ENCODE assay signal across 34 mouse cellular contexts in the genomic region with DNA sequence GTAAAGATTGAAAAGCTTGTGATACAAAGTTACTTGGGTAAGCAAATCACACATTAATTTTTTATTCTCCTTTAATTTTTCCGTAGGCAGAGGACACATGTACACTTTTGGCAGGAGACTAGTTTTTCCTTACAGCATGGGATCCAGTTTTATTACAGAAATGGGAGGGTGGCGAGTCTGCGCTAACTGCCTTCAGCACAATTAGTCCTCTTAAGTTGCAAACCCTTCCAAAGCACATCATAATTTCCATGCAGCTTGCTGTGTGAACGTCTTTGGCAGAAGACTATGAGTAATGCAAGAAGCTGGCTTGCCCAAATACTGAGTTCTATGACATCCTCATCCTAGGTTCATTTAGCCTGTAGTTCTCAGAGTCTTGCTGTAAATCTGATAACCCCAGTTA. TPM values are rescaled to one million over a fixed set of nuclear protein-coding genes. Genes with fewer than 3 reads are reported as not detected.
DNase-seq lines count a peak whose midpoint lies in the region; ATAC-seq and TF ChIP-seq lines count a peak whose summit lies in the region.
"Had no signal": no experiment of that assay in that cellular context is flagged by ENCODE, and none has a peak within 500 bp of the region (broad histone marks: within the 10 kb centered on the region; RNA-seq: fewer than 3 reads in every experiment).

No protein-coding gene starts in this region.

- peak overlapping the region; percentile 46 for H3K27ac ChIP-seq in limb, embryonic 14.5 days (replicated peaks; ENCODE audit: low read depth, low read length)
- H3K27ac ChIP-seq: embryonic facial prominence, embryonic 12.5 days; embryonic facial prominence, embryonic 15.5 days; hindbrain, embryonic 10.5 days; hindbrain, embryonic 13.5 days had no signal

- H3K36me3 ChIP-seq in limb, embryonic 14.5 days (ENCODE audit: control insufficient read depth, insufficient read depth, low read length) = peaks cover 20% of the 10 kb centered on the region
- H3K36me3 ChIP-seq: embryonic facial prominence, embryonic 12.5 days had no signal

- no peaks in the 10 kb centered on the region for H3K27me3 ChIP-seq in limb, embryonic 14.5 days (ENCODE audit: control insufficient read depth, insufficient read depth, low read length)
- H3K27me3 ChIP-seq: embryonic facial prominence, embryonic 12.5 days; embryonic facial prominence, embryonic 15.5 days; hindbrain, embryonic 13.5 days; Patski had no signal

- H3K4me3 ChIP-seq in limb, embryonic 14.5 days (replicated peaks; ENCODE audit: low read length) = no peak overlapping the region
- H3K4me3 ChIP-seq: embryonic facial prominence, embryonic 12.5 days; embryonic facial prominence, embryonic 15.5 days; hindbrain, embryonic 10.5 days; hindbrain, embryonic 13.5 days had no signal

- TF ChIP-seq POLR2A in limb, embryonic 14.5 days (IDR thresholded peaks at IDR 0.05; ENCODE audit: borderline replicate concordance, extremely low read depth, insufficient read depth, insufficient read length) = no peak

- 32% methylated on average over 4 of the region's 4 CpGs for WGBS in limb, embryonic 14.5 days

- H3K9me3 ChIP-seq in limb, embryonic 14.5 days (ENCODE audit: control insufficient read depth, low read length) = no peaks in the 10 kb centered on the region
- H3K9me3 ChIP-seq: embryonic facial prominence, embryonic 12.5 days; embryonic facial prominence, embryonic 15.5 days; hindbrain, embryonic 10.5 days; hindbrain, embryonic 13.5 days had no signal

- H3K9ac ChIP-seq in limb, embryonic 14.5 days (ENCODE audit: low read depth, low read length, severe bottlenecking) = no peak overlapping the region
- H3K9ac ChIP-seq: embryonic facial prominence, embryonic 12.5 days; embryonic facial prominence, embryonic 15.5 days; forebrain, postnatal 0 days; hindbrain, embryonic 13.5 days had no signal

- H3K4me1 ChIP-seq in limb, embryonic 14.5 days (ENCODE audit: control insufficient read depth, insufficient read depth, low read length) = peaks cover 3% of the 10 kb centered on the region; the same call in 1 of the 2 replicates
- H3K4me1 ChIP-seq: embryonic facial prominence, embryonic 15.5 days had no signal

- H3K4me2 ChIP-seq in limb, embryonic 14.5 days (replicated peaks; ENCODE audit: low read depth, low read length, severe bottlenecking) = no peak overlapping the region
- H3K4me2 ChIP-seq: embryonic facial prominence, embryonic 12.5 days; embryonic facial prominence, embryonic 15.5 days; heart, embryonic 11.5 days; hindbrain, embryonic 13.5 days had no signal

- peak; percentile 59; the same call in 1 of the 2 replicates for ATAC-seq in frontal cortex, adult (ENCODE audit: low TSS enrichment)
- no peak for ATAC-seq in limb, embryonic 14.5 days (ENCODE audit: low FRiP score, low read depth)
- ATAC-seq: forebrain, embryonic 14.5 days; forebrain, postnatal 0 days; hindbrain, embryonic 16.5 days; Patski had no signal

- DNase-seq in frontal cortex, adult 2 months (ENCODE audit: extremely low spot score in 1 of 2, low spot score in 1 of 2) = no peak
- DNase-seq in layer of hippocampus, adult 9-11 months = peak; percentile 25
- DNase-seq in layer of hippocampus, postnatal 25 days (ENCODE audit: extremely low spot score in 1 of 2, low spot score in 1 of 2) = no peak
- peak; percentile 29 for DNase-seq in Muller cell, postnatal 12 days (ENCODE audit: inconsistent ontology term)
- peak; percentile 56 for DNase-seq in limb, embryonic 14.5 days (ENCODE audit: low spot score)
- no peak for DNase-seq in kidney, postnatal 4 days
- no peak for DNase-seq in right cerebral cortex, adult 2 months (ENCODE audit: low spot score in 2 of 2)
- DNase-seq: adrenal gland, postnatal 10 days; adrenal gland, postnatal 36 days; cerebellum, adult 11 months; cerebellum, adult 2 months; cerebellum, adult 9-11 months; cerebellum, postnatal 25 days; forebrain, postnatal 0 days; gastrocnemius, postnatal 10 days; gastrocnemius, postnatal 36 days had no signal

RNA-seq across cellular contexts. Expression of a gene that starts 20.3 kb away (rescaled TPM):
- 18.2 and 19.0 TPM in 2 replicates for polyA plus RNA-seq in frontal cortex, adult 2 months (2012; rRNA removed)
- total RNA-seq in layer of hippocampus, postnatal 25 days (2021) = 10 to 100 TPM; 24.0 to 25.9 TPM
- 25.5 and 31.5 TPM in 2 replicates for polyA plus RNA-seq in limb, embryonic 14.5 days (2012; rRNA removed)
- polyA plus RNA-seq in limb, embryonic 14.5 days (2014; fragmentation: Nextera tagmentation; extraction: Ambion mirVana) = 44.2 and 51.0 TPM in 2 replicates

RNA-seq across cellular contexts. Expression of a gene that starts 20.4 kb away (rescaled TPM):
- polyA plus RNA-seq in frontal cortex, adult 2 months (2012; rRNA removed) = 20.6 and 21.8 TPM in 2 replicates
- total RNA-seq in layer of hippocampus, postnatal 25 days (2021) = 10 to 100 TPM; 33.2 to 40.4 TPM
- 52.2 and 60.1 TPM in 2 replicates for polyA plus RNA-seq in limb, embryonic 14.5 days (2012; rRNA removed)
- polyA plus RNA-seq in limb, embryonic 14.5 days (2014; fragmentation: Nextera tagmentation; extraction: Ambion mirVana) = 82.4 and 90.5 TPM in 2 replicates

RNA-seq across cellular contexts. Expression of a gene that starts 33.3 kb away (rescaled TPM):
- not detected in 2 replicates for polyA plus RNA-seq in frontal cortex, adult 2 months (2012; rRNA removed)
- total RNA-seq in layer of hippocampus, postnatal 25 days (2021) = not detected
- polyA plus RNA-seq in limb, embryonic 14.5 days (2012; rRNA removed) = 0.06 and 0.09 TPM in 2 replicates
- polyA plus RNA-seq in limb, embryonic 14.5 days (2014; fragmentation: Nextera tagmentation; extraction: Ambion mirVana) = not detected in 2 replicates
- total RNA-seq: adrenal gland, postnatal 36 days; common myeloid progenitor, adult 5-6 weeks; ES-E14; forebrain, postnatal 0 days; gastrocnemius, adult 18-20 months; gastrocnemius, postnatal 36 days; granulocyte monocyte progenitor cell, adult 5-6 weeks; heart, adult 8-10 months; heart, postnatal 25 days had no signal
- polyA plus RNA-seq: embryonic facial prominence, embryonic 12.5 days; forebrain, embryonic 11.5 days; forebrain, embryonic 14.5 days; forebrain, postnatal 0 days; heart, embryonic 11.5 days; heart, embryonic 14.5 days; heart, postnatal 0 days; hindbrain, embryonic 10.5 days; hindbrain, embryonic 13.5 days; hindbrain, embryonic 16.5 days; Patski had no signal

RNA-seq across cellular contexts. Expression of a gene that starts 40.5 kb away (rescaled TPM):
- polyA plus RNA-seq in frontal cortex, adult 2 months (2012; rRNA removed) = 43.2 and 48.8 TPM in 2 replicates
- total RNA-seq in layer of hippocampus, postnatal 25 days (2021) = 10 to 100 TPM; 52.4 to 55.0 TPM
- 35.8 and 44.3 TPM in 2 replicates for polyA plus RNA-seq in limb, embryonic 14.5 days (2012; rRNA removed)
- polyA plus RNA-seq in limb, embryonic 14.5 days (2014; fragmentation: Nextera tagmentation; extraction: Ambion mirVana) = 55.2 and 59.6 TPM in 2 replicates

Comparison
In these comparisons a context has a peak if more than half of its experiments do, and no peak if none do; other contexts are left out.
1. DNase-seq: peak in layer of hippocampus, adult 9-11 months (single experiment), Muller cell, postnatal 12 days (single experiment) and limb, embryonic 14.5 days (single experiment); none in frontal cortex, adult 2 months (0 of 2), layer of hippocampus, postnatal 25 days (0 of 2), kidney, postnatal 4 days (0 of 2) and right cerebral cortex, adult 2 months (0 of 2).